Mouse (Mus musculus) spleen, embryonic (tissue): ENCODE data around the gene Casp7.

Experiments
- CTCF ChIA-PET: fragments of 350-600 bp; sonication (Branson Sonifier 250); formaldehyde crosslinking; loops from one replicate; lab custom pipeline; 2022; lab: Charles Lee

The Casp7 gene

DNA sequence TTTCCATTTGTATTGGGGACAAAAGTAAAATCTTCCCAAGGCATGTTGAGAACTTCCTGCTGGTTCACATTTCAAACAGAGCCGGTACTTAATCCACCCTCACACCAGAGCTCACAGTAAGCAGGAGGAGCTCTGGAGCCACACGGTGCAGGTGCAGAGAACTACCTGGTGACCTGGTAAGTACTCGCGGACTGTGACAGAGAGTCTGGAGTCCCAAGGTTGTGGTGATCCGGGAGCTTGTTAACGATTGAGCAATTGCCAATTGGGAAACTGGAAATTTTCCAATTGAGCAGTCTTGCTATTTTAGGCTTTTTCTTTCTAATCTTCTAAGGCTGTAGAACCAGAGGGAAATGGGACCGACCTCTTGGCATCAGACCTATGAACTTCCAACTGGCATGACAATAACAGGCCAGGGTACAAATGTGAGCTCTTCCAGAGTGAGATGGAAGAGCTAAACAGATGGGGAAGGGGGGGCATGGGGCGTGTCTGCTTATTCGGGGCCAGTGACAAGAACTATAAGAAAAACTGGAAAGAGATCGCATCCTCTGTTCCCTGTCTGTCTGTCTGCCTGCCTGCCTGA lies 64.7 kb downstream of the Casp7 start, which contains the start of gene Plekhs1:
Gene Plekhs1 (plus strand): TSS at position 119 of the 580 bp plus-strand sequence.
- CTCF ChIA-PET = no interaction called here

DNA sequence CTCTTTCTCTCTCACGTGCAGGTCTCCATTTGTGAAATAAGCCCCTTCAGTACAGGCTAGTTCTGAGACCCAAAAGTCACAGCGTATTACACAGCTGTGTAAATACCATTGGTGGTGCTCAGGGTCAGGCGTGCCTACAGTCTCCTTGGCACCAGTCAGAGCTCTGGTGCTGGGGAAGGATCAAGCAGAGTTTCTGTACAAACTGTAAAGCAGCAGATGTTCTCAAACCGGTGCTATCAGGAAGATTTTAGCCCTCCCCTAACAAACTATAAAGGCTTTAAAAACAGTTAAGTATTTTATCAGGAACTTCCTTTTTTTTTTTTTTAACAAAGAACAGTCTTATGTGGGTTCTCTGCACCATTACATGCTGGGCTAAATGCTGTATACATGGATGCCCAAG lies 65.9 kb downstream of the Casp7 start:
- CTCF ChIA-PET = no interaction called here

DNA sequence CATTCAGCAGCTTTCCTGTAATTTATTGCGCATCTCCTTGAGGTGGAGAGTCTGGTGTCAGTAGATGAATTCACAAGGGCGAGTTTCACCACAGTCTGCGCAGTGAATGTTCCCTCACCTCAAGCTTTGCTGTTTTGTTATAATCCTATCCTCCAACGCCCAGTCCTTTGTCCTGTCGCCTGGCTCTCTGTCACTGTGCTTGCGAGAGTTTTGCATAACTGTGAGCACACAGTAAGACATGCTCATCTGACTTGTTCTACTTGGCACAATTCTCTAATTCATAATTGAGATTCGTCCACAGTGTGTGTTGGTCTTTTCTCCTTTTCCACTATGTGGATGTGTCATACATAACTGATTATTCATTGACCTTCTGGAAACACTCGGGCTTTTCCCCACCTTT lies 69.6 kb downstream of the Casp7 start:
- CTCF ChIA-PET = interaction anchor here (0.6 kb wide), 1 partner anchor 200 kb away, joined by 4 read pairs; no protein-coding TSS in a partner anchor

DNA sequence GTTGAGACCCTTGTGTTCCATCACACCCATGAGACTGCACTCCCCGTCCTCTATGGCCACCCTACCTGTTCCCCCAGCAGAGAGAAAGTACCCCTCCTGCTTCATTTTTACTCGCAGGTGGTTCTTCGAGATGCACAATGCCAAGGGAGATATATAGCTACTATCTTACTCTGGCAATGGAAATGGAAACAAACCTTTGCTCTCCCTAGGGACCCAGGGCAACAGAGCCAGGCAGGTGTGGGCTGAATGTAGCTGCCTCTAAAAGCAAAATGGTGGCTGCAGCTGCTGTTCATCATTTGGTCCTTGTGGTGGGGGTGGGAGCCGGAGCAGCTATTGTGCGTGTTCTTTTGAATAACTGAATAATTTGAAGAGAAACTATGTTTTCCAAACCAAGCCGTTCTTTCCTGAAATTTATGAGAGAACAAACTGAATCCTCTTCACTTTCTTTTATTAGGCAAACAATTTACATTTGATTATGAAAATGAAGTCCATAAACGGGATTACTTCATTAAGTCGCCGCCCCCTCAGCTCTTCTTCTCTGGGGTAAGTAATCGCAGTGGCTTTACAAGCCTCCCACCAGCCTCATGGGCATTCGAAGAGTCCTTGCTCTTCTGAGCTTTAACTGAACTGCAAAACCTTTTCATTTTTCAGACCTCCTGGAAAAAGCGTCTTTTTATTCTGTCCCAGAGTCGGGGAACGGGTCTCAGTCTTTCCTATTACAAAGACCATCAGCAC lies 73.5 kb downstream of the Casp7 start:
- CTCF ChIA-PET = no interaction called here

DNA sequence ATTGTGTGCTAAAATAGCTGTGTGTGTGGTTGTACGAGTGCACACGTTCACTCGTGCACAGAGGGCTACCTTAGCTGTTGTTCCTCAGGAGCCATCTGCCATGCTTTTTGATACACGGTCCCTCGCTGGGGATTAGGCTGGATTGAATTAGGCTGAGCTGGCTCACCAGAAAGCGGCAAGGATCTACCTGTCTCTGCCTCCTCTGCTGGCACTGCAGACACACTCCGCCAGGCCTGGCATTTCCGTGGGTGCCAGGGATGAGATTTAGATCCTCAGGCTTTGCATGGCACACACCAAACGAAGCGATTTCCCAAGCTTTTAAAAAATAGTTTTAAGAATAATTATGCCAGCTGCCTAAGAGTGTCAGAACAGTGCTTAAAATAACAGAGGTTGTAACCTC lies 75.0 kb downstream of the Casp7 start:
- CTCF ChIA-PET = no interaction called here

DNA sequence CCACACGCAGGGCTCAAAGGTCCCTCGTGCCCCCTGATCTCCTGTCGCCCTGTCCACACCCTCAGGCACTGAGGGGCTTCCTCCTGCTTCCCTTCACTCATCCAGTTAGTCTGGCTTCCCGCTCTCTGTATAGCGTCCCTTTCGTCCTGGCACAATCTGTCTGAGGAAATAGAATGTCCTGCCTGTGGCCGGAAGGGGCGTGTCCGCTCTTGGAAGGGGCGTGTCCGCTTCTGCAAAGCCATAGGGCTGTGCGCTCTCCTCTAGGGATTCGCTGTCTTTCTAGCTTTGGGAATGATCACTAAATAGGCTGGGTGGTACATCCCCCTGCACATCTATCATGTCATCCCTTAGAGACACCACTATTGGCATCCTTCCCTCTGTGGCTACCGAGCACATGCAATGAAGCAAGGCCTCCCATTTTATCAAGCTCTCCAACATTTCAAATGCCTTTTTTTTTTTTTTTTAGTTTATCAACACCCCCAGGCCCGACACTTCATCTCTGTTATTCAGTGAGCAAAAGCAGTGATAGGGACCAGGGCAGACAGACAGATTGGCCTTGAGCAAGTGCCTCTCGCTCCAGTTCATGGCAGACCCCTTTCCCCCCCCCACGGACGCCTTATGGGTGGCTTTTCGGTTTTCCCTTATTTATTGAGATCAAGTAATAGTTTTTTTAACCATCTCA lies 78.1 kb downstream of the Casp7 start:
- CTCF ChIA-PET = no interaction called here

DNA sequence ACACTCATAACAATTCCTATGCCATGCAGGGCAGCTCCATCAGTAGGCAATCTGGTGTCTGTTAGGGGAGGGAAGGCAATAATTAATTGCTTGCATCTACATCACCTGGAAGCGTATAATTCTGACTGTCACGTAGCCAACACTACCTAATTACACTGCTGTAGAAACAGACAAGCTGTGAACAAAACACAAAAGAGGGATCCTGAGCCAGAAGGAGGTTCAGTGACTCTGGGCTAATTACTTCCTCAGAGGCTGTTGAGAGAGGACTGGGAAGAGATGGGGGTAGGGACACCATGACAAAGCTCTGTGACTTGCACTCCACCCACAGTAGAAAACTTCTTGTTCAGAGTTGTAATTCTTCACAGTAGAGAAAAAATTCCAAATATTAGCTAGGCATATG lies 79.6 kb downstream of the Casp7 start:
- CTCF ChIA-PET = no interaction called here

DNA sequence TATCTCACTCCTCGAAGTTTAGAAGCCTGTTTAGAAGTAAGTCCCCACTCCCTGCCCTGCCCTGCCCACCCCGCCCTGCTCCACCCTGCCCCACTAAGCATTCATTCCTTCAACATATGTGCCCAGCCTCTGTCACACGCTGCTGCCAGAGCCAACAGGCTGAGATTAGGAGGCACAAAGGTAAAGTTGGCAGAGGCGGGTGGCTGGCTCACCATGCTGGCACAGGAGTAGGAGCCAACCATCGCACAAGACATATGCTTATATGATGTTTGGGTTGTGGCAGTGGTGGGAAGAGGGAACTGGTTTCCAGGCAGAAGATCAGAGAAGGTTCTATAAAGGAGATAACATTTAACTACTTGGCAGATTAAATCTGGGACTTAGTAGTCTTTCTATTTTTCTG lies 80.3 kb downstream of the Casp7 start:
- CTCF ChIA-PET = no interaction called here

DNA sequence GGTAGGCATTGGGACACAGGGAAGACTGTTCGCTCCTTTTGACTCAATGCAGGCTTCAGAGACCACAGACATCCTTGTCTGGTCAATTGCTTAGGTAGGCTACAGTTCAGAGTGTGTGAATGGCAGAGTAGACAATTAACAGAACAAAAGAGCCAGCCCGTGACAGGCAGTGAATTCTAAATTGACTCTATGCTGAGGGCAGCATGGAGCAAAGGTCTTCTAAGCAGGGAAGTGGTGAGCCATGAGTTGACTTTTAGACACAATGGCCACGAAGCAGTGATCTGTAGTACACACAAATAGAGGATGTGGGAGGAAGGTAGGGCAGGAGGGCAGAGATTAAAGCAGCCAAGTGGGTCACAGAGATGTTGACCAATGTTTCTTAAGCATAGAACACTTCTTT lies 80.9 kb downstream of the Casp7 start:
- CTCF ChIA-PET = no interaction called here

DNA sequence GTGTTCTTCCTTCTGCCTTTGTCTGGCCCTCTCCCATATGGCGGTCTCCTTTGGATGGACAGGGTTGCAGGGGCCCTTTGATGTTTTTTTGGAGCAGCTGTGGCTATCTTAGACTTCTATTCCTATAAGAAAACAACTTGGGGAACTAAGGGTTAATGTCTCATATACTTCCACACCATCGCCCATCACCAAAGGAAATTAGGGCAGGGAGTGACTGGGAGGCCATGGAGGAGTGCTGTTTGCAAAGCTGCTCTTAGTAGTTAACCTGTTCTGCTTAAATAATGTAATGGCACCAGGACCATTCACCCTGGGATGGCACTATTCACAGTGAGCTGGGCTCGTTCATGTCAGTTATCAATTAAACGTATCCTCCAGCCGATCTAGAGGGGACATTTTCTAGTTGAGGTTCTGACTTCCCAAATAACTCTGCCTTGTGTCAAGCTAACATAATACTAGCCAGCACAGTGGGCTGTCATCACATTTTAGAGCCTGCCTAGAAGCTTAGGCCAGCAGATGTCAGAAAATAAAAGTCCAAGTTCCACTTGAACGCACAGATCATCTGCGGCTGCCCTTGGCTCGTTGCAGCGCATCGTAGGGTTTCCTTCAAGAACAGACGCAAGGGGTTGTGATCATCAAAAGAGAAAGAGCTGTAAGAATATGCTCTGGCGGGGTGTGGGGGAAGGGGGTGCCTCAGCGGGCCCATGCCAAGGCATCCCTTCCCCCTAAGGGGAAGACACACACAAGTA lies 87.9 kb downstream of the Casp7 start:
- CTCF ChIA-PET = no interaction called here

DNA sequence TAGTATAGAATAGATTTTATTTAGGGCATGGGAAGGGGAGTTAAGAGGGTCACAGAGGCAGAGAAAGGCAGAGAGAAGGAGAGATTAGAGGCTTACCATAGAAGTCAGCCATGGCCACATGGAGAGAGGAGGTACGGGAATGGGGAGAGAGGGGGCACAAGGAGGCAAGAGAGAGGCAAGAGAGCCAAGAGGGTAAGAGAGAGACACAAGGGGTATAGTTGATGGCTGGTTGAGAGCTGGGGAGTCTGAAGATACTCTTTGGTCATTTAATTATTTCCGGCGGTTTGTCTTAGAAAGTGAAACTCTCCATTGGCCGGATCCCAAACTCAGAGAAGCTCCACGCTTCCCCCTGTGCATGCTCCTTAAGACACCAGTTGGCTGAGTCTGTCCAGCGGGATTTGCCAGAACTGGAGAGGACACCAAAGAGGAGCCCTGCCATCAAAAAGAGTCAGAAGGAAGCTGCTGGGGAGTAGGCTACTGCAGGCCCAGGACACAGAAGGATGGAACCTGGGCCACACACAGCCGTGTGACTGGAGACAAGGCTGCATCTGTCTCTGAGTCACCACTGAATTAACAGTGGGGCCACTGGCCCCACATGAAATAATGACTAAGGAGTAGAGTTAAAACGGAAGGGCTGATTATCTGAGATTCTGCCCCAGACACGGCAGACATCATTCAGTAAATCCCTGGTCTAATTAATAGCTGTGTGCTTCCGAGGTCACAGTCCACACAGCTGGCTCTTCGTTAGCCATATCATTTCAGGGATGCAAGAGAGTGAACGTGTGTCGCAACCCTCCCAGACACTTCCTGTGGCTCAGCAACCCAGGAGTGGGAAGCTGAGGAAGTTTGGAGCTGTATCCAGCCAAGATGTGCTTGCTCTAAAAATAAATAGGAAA lies 88.7 kb downstream of the Casp7 start:
- CTCF ChIA-PET = no interaction called here

DNA sequence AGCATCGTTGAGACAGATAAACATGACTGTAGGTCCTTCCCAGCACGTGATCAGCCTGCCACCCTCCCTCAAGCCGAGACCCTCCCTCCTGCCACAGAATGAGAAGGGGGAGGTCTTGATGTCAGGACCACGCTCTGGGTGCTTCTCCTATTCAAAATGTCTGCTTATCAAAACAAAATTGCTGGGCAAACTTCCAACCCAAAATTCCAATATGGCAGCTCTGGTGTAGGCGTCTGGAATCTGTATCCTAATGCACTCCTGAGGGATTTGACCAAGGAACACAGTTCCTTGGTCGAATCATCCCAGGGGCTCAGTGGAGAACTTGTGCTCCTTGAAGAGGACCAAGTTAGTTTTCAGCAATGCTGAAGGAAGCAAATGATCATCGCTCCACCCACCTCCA lies 90.0 kb downstream of the Casp7 start:
- CTCF ChIA-PET = no interaction called here

DNA sequence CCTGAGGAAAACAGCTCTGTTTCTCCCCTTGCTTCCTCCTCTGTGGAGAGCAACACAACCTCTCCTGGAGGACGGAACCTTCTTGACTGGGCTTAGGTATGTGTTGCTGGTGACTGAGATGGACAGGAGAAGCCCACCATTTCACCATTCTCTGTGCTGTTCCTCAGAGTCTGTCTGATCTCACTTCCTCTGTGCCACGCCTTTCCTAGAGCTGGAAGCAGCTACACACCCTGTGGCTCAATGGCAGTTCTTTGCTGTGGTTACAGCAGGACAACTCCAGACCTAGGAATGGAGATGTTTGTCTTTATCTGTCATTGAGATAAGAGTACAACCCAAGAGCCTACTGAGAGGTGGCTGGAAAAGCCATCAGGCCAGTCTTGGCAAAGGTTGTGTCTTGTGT lies 90.4 kb downstream of the Casp7 start:
- CTCF ChIA-PET = no interaction called here

DNA sequence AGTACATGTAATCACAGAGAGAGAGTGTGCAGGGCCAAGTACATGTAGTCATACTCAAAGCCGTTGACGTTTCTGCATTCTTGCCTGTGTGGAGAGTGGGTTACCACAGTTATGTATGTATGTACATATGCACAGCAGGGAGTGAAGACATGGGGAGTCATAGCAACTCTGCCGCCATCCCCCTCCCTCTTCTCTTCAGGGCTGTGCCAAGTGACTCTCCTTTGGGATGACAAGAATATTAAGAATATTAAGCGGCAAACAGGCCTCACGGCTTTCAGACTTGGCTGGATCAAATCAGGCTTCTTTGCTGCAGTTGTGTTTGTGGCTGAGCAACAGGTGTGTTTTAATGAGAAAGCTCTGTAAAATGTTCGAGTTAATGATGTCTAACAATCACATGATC lies 92.7 kb downstream of the Casp7 start:
- CTCF ChIA-PET = no interaction called here
